Mouse (Mus musculus): ENCODE measurements around the gene Tmem161a. TPM values are rescaled to one million over a fixed set of nuclear protein-coding genes. Genes with fewer than 3 reads are reported as not detected.
"Not testable (repeated sequence)": the region's sequence is repeated elsewhere in the genome, so short reads cannot be mapped to it uniquely, and the experiment has no call there.

Tmem161a gene
- total RNA-seq, 2 experiments from 2014 or later: 44.1 to 50.8 TPM

DNA sequence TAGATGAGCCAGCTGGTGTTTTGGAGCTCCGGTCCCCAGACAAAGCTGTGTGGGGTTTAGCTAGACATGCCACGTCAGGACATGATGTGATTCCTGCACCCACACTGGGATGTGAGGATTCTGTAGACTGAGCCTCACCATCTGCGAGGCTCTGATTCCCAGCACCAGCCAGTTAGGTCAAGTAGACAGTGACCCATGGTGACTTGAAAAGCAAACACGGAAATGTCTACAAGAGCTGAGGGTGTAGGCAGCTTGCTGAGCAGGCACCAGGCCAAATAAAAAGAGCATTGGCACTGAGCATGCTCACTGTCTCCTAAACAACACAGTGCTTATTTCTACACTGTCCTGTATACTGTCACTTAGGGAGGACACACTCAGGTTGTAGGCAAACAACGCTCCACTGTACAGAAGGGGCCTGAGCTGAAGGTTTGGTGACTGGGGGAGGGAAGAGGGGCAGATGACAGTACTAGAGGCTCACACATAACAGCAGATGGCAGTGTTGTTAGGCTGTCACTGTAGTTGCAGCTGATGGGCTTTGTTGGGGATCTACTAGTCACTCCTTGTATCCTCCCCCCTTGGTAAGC is 28.0 kb downstream of the Tmem161a start:
- intact Hi-C loops (cut with DNase I): no loop called here

DNA sequence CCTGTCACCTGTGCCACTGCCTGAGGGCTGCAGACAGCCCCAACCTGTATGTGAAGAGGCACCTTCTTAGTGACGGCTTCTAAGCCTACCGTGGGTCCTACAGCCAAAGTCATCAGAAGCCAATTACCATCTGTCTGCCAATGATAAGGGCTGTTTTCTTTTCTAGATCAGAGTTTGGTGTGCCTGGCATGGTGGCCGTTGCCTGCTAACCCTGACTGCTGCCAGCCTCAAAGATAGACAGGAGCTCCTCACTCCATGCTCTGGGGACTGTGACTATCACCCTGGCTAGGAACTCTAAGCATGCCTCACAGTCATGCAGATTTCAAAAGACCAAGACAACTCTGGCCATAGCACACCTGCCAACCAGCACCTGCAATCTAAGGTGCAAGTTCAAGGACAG is 29.3 kb downstream of the Tmem161a start:
- intact Hi-C loops (cut with DNase I): no loop called here
- no peak for DNase-seq (ENCODE audit: low spot score in 2 of 2)

More for the DNA sequence above, 28.0 kb downstream of the Tmem161a start:
- peak; percentile 50 to 75 for DNase-seq (ENCODE audit: low spot score in 2 of 2)

GRCm38 (mm10) chr8:70203072-70203471 is 30.9 kb downstream of the Tmem161a start:
- intact Hi-C loops (cut with DNase I): no loop called here
- DNase-seq (ENCODE audit: low spot score in 2 of 2): peak in 1 of 2 experiments; percentile 54

DNA sequence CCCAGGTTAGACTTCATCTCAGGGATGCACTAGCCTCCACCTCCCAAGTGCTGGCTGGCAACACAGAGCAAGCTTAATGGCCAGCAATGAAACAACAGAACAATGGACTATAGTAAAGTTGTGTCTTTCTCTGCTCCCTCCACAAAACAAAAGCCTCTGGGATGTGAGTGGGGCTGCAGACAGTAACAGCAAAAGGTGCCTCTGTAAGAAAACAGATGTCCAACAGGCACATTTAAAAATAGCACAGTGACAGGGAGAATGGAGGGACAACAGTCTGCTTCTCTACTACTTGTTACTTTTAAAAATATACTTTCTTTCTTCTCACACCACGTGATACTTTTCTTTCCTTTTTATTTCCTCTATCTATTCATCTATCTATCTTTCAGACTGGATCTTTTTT is 32.6 kb downstream of the Tmem161a start:
- intact Hi-C loops (cut with DNase I): no loop called here
- peak in 1 of 2 experiments; percentile 31 for DNase-seq (ENCODE audit: low spot score in 2 of 2)

GRCm38 (mm10) chr8:70208130-70208529 is 36.0 kb downstream of the Tmem161a start:
- DNase-seq (ENCODE audit: low spot score in 2 of 2): no peak
- intact Hi-C loops (cut with DNase I): no loop called here

DNA sequence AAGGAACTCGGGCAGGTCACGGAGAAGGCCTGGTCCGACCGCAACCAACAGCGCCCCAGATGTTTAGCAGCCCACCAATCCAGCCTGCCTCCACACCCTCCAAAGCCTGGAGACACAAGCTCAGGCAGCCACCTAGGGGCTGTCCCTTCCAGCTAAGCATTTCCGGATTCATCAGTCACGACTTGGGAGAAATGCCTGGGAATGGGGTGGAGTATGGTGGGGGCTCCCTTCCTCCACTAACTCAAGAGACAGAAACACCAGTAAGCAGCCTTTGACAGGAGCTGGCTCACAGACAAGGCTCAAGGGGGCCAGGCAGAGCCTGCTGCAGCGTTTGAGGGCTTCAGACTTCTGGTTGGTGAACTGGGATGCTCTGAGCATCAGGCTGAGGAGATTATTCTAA is 38.4 kb downstream of the Tmem161a start:
- intact Hi-C loops (cut with DNase I): loop anchor here (5.0 kb wide), 1 partner anchor 308 kb away; the partner anchor contains the start of genes Ndufa13, Tssk6 and Yjefn3
- peak in 1 of 2 experiments; percentile 81 for DNase-seq (ENCODE audit: low spot score in 2 of 2)

GRCm38 (mm10) chr8:70211275-70211674 is 39.1 kb downstream of the Tmem161a start:
- DNase-seq (ENCODE audit: low spot score in 2 of 2): no peak
- intact Hi-C loops (cut with DNase I): loop anchor here (5.0 kb wide), 1 partner anchor 309 kb away; the partner anchor contains the start of genes Ndufa13, Tssk6 and Yjefn3

- DNase-seq (ENCODE audit: low spot score in 2 of 2): peak in 1 of 2 experiments; percentile 50
- intact Hi-C loops (cut with DNase I): loop anchor here (5.0 kb wide), 1 partner anchor 309 kb away; the partner anchor contains the start of genes Ndufa13, Tssk6 and Yjefn3
Measured at GRCm38 (mm10) chr8:70211726-70212111, 39.6 kb downstream of the Tmem161a start.

- intact Hi-C loops (cut with DNase I): loop anchor here (5.0 kb wide), 1 partner anchor 310 kb away; the partner anchor contains the start of genes Ndufa13, Tssk6 and Yjefn3
- DNase-seq (ENCODE audit: low spot score in 2 of 2): peak; percentile 97 to 100
Measured at GRCm38 (mm10) chr8:70212112-70213055, 40.2 kb downstream of the Tmem161a start, which contains the start of gene Slc25a42. Gene Slc25a42, minus strand, starts transcription at chr8:70212305.

GRCm38 (mm10) chr8:70214411-70214810 is 42.3 kb downstream of the Tmem161a start:
- intact Hi-C loops (cut with DNase I): loop anchor here (5.0 kb wide), 1 partner anchor 312 kb away; the partner anchor contains the start of genes Ndufa13, Tssk6 and Yjefn3
- no peak for DNase-seq (ENCODE audit: low spot score in 2 of 2)

DNA sequence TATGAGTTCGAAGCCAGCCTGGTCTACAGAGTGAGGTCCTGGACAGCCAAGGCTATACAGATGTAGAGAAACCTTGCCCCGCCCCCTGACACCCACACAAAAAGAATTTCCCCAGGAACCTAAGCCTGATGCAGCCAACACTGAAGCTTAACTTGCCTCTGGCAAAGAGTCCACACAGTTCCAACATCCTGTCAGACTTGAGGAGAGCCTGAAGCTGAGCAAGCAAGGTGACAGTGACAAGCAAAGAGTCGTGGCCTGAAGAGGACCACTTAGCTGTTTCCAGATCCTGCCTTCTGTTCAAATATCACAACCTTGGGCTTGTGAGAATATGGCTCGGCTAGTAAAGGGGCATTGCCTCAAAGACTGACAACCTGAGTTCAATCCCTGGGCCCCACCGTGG is 42.9 kb downstream of the Tmem161a start:
- intact Hi-C loops (cut with DNase I): no loop called here
- no peak for DNase-seq (ENCODE audit: low spot score in 2 of 2)

- intact Hi-C loops (cut with DNase I); DNase-seq (ENCODE audit: low spot score in 2 of 2): not testable (repeated sequence)
Measured at GRCm38 (mm10) chr8:70216161-70216560, 44.0 kb downstream of the Tmem161a start.

DNA sequence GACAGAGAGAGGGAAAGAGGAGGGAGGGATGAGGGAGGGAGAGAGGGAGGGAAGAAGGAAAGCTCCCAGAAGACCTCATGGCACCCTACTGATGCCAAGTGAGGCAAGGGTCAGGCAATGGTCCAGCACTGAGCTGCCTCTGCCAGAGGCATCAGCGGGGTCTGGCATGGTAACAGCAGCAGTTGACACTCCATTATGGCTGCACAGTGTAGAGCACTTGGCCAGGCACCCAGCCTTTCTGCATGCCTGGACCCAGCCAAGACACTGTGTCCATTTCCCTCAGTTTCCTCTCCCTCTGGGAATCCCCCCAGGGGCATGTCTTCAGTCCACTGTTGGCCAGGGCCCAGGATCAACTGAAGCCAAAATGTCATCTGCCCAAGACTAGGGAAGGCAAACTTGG is 44.4 kb downstream of the Tmem161a start:
- peak; percentile 60 to 78 for DNase-seq (ENCODE audit: low spot score in 2 of 2)
- intact Hi-C loops (cut with DNase I): no loop called here

- DNase-seq (ENCODE audit: low spot score in 2 of 2): no peak
- intact Hi-C loops (cut with DNase I): no loop called here
Measured at GRCm38 (mm10) chr8:70217441-70217840, 45.3 kb downstream of the Tmem161a start.

GRCm38 (mm10) chr8:70219107-70219684 is 47.0 kb downstream of the Tmem161a start:
- intact Hi-C loops (cut with DNase I): no loop called here
- DNase-seq (ENCODE audit: low spot score in 2 of 2): peak in 1 of 2 experiments; percentile 47

DNA sequence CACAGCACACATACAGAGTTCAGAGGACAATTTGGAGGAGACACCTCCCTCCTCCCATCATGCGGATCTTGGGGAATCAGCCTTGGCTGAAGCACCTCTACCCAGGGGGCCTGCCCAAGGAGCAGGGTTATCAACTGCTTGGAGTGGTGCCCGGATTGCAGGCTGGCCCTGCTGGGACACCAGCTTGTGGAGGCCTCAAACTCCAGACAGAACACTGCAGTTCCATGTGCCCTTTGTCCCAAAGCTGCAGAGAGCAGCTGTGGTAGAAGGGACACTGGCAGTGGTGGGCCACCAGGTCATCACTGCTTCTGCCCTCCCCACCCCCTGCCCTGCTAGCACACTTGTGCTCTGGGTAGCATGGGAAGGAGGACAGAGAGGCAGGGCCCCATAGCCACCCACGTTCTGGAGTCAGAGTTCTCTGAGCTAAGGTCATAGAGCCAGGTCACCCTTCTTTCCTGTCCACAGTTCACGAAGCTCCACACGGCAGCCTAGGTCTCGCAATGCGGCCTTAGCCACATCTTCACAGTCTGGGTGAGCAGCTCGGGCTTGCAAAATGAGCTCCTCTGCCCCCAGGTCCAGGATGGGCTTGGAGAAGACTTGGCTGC is 48.2 kb downstream of the Tmem161a start:
- DNase-seq (ENCODE audit: low spot score in 2 of 2): no peak
- intact Hi-C loops (cut with DNase I): loop anchor here (5.0 kb wide), 1 partner anchor 43 kb away; no protein-coding TSS in a partner anchor

DNA sequence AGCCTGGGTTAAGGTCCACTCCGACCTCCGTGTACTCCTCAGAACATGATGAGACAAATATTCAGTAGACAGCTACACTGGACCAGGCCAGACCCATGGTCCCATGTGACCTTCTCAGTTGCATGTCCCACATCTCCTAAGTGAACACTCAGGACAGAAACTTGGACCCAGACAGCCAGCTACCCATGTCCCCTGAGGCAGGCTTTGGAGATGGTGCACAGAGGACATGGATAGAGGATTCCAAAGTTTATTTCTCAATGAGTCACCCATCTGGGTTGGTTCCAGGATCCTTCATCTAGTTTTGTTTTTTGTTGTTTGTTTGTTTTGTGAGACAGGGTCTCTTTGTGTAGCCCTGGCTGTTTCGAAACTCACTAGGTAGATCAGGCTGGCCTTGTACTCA is 48.8 kb downstream of the Tmem161a start:
- no peak for DNase-seq (ENCODE audit: low spot score in 2 of 2)
- intact Hi-C loops (cut with DNase I): loop anchor here (5.0 kb wide), 1 partner anchor 44 kb away; no protein-coding TSS in a partner anchor

DNA sequence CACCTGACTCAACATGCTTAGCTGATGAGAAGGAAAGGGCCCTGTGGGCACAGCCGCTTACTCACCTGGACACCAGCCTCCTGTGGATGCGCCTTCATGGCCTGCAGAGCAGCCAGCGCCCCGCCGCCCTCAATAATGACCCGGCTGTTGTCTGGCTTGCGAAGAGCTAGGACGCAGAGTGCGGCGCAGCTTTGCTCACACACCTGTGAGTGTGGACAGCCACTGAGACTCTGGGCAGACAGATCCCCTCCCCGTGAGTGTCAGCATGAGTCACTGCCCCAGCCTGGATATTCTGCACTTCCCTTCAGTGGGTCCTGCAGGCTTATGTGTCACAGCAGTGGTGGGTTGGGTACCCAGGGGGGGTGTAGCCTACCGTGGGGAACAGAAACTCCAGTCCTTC is 49.9 kb downstream of the Tmem161a start:
- no peak for DNase-seq (ENCODE audit: low spot score in 2 of 2)
- intact Hi-C loops (cut with DNase I): loop anchor here (5.0 kb wide), 1 partner anchor 45 kb away; no protein-coding TSS in a partner anchor

DNA sequence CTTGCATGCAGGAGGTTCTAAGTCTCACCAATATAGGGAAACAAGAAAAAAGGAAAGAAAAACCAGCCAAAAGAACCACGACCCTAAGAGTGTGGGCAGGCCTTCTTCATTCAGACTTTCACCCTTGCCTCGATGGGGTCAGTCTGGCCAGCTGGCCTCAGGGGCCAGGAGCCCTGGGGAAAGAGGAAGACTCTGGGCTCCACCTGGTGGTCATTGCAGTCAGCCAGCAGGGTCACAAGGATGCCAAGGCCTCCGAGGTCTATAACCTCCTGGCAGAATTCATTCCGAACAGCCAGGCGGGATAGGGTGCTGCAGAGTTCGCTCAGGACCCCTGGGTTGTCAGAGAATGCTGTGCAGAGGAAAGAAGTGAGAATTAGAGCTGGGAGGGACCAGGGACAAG is 51.2 kb downstream of the Tmem161a start:
- no peak for DNase-seq (ENCODE audit: low spot score in 2 of 2)
- intact Hi-C loops (cut with DNase I): loop anchor here (5.0 kb wide), 1 partner anchor 46 kb away; no protein-coding TSS in a partner anchor
